Mouse (Mus musculus): ENCODE measurements around the gene Nxn.

Nxn gene

GRCm38 (mm10) chr11:76300862-76301261, 98.1 kb downstream of the Nxn start:
- DNase-seq (ENCODE audit: low read depth, low spot score), result no peak

DNA sequence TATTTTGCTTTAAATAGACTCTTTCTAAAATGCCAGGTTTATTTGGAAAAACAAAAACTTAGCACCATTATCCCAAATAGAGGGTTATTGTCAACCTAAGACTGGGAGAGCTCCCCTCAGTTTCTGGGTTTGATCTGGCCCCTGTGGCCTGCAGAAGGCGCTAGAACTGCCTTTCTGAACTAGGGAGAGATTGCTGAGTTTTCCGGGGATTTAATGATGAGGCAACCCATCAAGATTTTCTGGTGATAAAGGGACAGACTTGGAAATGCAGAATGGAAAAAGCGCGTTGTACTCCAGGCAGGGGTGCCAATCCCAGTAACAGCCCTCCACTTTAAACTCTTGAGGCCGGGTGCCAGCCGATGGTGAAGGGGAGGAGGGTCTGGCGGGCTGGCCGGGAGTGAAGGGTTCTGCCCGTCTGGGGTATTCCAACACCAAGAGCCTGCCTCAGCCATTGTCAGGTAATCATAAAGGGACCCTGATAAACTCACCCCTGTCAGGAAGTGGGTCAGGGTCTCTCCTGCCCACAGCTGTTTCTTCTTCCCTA, 100.4 kb downstream of the Nxn start:
- DNase-seq (ENCODE audit: low read depth, low spot score), result no peak

DNA sequence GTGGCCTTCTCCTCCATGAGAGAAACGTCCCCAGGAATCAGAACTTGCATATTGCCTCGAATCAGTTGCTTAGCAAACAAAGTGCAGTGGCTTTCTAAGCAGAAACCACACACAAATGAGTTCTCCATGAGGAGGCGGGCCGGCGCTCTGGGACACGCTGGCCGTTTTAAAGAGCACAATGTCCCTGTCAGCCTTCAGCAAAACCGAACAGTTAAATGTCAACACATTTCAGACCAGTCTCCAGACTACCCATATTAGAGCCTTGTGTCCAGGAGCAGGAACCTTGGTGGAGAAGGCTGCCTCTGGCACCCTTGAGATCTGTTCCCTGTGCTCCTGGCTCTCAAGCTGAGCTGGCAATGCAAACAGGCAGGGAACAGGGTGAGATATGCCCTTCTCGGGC, 101.7 kb downstream of the Nxn start:
- DNase-seq (ENCODE audit: low read depth, low spot score), result no peak

DNA sequence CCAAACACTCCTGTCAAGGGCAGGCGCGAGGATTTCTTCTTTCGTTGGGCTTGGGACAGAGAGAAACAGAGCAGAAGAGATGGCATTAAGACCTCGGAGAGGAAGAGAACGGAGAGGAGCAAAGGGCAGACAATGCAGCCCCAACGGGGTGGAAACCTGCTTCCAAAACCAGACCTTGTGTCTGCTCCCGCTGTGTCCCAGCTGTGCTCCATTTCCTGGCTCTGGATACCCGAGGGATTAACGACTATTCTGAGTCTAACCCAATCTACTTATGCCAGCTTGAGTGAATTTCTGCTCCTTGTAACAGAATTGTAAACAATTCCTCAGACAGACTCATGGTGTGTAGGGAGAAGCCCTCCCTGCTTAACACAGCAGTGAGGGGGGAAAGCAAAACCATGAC, 104.1 kb downstream of the Nxn start:
- DNase-seq (ENCODE audit: low read depth, low spot score), result no peak

GRCm38 (mm10) chr11:76294078-76294477, 104.9 kb downstream of the Nxn start:
- DNase-seq (ENCODE audit: low read depth, low spot score), result no peak

DNA sequence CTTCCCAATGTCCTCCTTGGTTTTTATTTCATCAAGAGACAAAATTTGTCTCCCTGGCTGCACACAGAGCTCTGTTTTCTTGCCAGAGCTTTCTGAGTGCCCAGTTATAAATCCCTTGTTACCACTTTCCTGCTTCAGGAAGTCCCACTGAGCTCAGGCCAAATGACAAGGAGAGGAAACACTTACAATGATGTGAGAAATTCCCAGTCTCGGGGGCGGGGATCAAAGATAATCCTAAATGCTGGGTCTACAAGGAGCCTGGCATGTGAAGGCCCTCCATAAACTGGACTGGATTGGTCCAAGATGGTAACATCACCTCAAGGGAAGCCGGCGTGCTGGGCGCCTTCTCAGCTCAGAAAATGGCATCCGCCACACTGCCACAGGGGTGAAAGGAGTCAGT, 106.1 kb downstream of the Nxn start:
- no peak for DNase-seq (ENCODE audit: low read depth, low spot score)

DNA sequence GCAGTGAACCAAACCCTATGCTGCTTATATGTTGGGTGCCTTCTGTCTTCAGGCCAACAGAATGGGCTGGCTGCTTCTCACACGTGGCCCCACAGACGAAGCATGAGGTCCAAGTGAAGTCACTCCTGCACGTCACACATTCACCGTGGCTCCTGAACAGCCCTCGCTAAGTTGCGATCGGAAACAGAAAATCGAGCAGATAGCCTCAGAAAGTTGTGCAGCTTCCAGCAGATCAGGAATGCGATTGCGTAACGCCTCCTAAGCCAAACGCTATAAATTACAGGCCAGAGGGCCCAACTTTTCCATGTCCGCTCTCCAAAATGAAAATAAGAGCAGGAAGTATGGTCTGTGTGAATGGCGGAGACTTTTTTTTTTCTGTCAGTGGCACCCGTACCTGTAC, 106.5 kb downstream of the Nxn start:
- no peak for DNase-seq (ENCODE audit: low read depth, low spot score)

DNA sequence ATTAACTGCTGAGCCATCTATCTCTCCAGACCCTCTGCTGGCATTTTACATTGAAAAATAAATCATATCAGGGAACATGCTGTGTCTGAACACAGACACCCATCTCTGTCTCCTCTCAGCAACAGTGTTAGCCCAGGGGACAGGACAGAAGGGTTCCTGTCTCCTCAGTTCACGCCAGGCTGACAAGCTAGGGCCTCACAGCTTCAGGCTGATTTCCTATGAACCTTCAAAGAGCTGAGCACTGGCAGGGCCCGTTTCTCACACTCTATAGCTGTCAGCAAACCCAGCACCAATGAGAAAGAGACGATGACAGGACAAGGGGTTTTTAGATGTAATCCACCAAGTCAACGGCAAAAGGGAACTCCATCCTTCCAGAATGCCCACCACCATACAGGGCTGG, 107.0 kb downstream of the Nxn start:
- no peak for DNase-seq (ENCODE audit: low read depth, low spot score)

DNA sequence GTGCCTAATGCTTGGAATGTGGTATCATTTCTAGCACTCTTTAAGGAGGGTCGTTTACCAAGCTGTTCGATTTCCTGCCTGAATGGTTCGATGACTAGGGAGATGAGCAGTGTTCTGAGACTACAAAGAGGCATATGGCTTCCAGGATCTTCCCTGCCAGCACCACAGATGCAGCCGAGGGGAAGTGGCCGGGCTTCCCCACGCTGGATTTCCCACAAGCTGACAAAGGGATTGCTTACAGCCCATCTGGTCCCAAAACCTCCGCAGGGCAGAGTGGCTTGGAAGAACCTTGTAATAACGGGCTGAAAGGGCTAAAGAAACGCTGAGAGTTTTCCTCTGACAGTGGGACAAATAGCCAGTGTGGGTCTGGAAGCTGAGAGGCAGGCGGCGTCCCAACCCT, 108.6 kb downstream of the Nxn start:
- no peak for DNase-seq (ENCODE audit: low read depth, low spot score)

DNA sequence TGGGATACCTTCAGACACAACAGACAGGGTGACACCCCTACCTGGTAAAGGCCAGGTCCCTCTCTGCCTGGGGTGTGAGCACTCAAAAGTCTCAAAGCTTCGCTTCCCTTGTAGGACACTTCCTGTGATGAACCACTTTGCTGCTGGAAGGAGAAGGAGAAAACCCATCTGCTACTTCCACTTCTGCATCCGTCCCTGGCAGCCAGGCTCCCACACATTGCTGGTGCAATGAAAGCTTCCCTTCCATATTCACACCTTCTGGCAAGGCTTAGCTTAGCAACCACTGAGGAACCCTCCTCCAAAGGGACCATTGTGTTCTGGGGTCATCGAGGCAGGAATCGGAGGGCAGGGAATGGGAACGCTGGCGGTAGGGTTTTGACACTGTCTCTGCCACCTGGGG, 110.3 kb downstream of the Nxn start:
- no peak for DNase-seq (ENCODE audit: low read depth, low spot score)

- no peak for DNase-seq (ENCODE audit: low read depth, low spot score)
Measured at GRCm38 (mm10) chr11:76287301-76287700, 111.6 kb downstream of the Nxn start.

DNA sequence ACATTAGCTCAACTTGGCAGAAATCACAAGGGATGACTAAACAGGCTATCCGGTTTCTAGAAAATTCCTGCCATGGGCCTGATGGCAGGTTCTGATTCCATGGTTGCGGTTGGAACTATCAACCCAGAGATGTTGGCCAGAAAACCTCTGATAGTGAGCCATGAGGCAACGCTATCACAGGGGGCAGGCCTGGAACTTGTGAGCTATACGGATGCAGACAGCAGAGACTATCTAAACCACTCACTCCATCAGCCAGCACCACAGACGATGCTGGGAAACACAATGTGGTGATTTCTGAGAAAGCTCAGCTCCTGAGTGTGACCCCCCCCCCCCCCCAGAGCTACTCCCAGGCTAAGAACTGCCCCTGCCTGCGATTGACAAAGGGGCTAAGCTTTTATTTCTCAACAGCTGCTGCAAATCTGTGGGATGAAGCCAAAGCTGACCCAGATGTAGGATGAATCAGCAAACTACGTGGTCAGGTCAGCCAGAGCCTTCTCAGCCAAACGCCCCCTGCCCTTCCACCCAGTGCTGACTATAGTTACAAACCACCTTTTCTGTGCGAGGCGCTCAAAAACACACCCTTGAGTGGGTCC, 112.3 kb downstream of the Nxn start:
- no peak for DNase-seq (ENCODE audit: low read depth, low spot score)

GRCm38 (mm10) chr11:76285431-76286075, 113.4 kb downstream of the Nxn start:
- no peak for DNase-seq (ENCODE audit: low read depth, low spot score)

DNA sequence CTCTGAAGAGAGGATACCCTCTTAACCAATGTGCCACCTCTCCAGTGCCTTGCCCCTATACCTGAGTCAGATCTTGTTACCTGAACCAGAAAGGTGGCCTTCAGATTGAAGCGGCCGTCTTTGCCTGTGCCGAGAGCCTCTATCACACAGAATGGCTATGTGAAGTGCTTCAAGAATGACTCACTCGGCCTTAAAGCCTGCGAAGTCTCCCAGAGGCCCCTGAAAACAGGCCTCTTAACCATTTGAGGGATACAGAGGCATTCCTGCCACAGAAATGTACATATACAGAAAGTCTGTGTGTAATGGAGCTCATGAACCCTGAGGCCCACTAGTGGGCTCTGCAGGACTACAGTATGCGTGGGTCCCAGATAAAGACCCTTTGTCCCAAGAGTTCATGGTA, 115.1 kb downstream of the Nxn start:
- no peak for DNase-seq (ENCODE audit: low read depth, low spot score)

- no peak for DNase-seq (ENCODE audit: low read depth, low spot score)
Measured at GRCm38 (mm10) chr11:76279971-76280370, 119.0 kb downstream of the Nxn start.

DNA sequence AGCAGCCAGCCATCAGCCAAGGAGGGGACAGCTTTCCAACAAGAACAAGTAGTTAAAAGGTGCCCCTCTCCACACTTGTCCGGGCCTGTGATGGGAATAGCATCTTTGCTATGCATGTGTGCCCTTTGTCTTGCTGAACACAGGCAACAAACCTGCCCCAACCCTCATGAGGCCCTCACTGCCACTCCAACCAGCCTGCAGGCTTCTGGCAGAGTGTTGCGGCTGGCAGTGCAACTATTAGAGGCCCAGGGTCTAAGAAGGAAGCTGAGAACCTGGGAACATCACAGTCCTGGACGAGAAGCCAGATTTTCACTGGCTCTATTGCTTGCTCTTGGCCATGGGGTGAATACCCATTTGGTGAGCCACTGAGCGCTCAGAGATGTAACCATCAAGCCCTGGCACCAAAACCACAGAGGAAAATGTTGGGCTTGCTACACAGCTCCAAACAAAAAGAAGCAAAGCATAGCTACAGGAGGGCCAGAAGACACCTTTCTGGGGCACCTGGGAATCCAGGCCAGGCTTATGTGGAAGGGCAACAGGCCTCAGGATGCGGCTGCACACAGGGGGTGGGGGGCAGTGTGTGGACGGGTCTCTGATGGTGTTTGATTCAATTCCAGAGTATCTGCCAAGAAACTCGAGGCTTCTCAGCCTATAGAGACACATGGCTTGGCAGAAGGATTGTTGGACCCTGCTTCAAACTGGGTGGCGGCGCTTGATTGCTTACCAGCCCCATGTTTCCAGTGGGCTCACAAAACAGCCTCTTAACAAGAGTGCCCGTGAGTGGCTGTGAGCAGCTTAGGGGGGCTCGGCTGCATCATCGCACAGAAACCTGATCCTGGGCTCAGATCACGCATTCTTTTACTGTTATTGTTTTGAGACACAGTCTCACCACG, 119.7 kb downstream of the Nxn start:
- no peak for DNase-seq (ENCODE audit: low read depth, low spot score)

GRCm38 (mm10) chr11:76272440-76272839, 126.5 kb downstream of the Nxn start:
- no peak for DNase-seq (ENCODE audit: low read depth, low spot score)

GRCm38 (mm10) chr11:76268521-76269065, 130.3 kb downstream of the Nxn start:
- no peak for DNase-seq (ENCODE audit: low read depth, low spot score)

- no peak for DNase-seq (ENCODE audit: low read depth, low spot score)
Measured at GRCm38 (mm10) chr11:76268001-76268459, 130.9 kb downstream of the Nxn start.

GRCm38 (mm10) chr11:76267550-76267949, 131.4 kb downstream of the Nxn start:
- no peak for DNase-seq (ENCODE audit: low read depth, low spot score)

DNA sequence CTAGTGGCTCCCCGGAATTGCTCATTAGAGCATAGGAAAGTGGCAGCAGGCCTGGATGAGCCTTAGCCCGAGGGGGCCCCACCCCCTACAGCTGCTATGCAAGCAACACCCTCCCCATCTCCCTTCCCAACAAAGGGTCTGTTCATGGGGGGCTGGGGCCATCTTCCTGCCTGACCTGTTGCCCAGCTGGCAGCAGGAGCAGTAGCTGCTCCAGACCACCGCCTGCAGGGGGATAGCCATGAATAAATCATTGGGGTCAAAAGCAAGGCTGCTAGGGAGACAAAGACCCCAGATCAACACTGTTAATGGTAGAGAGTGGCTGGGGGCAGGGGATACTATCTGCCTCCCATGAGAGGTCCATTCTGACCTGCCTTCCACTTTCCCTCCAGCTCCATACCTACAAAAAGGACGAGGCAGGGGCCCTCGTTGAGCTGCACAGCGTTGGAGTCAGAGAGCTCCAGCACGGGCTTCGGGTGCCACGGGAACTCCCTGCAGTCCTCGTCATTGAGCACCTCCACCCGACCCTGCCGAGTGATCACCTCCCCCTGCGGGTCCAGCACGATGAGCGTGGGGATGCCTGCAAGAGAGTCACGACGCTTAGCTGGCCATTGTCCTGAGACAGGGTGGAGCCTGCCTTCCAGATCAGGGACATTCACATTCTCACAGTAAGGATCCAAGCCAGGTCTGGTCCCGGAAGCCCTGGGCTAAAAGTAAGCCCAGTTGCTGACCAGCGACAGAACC, 136.2 kb downstream of the Nxn start:
- no peak for DNase-seq (ENCODE audit: low read depth, low spot score)
